Mouse (Mus musculus): ENCODE measurements around the gene Sema5b.

DNA sequence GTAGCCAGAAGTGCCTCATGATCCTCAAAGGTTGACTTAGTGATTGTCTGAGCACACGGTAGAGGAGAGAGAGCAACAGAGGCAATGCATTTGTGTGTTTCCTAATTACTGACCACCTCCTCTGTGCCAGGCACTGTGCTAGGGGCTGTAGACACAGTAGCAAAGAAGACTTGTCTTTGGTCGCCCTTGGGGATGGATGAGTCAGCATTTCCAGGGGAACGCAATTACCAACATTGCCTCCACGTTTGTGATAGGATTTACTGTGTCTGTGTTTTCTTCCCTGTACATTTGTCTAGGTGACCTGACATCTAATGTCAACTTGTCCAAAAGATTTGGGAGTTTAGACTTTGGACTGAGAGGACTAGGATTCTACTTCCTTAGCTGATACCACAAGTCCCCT, 4.8 kb downstream of the Sema5b start:
- TF ChIP-seq CTCF (IDR thresholded peaks at IDR 0.05; ENCODE audit: low read depth): no peak
- TF ChIP-seq EP300 (IDR thresholded peaks at IDR 0.05; ENCODE audit: low read depth): no peak
